In the genomic region with DNA sequence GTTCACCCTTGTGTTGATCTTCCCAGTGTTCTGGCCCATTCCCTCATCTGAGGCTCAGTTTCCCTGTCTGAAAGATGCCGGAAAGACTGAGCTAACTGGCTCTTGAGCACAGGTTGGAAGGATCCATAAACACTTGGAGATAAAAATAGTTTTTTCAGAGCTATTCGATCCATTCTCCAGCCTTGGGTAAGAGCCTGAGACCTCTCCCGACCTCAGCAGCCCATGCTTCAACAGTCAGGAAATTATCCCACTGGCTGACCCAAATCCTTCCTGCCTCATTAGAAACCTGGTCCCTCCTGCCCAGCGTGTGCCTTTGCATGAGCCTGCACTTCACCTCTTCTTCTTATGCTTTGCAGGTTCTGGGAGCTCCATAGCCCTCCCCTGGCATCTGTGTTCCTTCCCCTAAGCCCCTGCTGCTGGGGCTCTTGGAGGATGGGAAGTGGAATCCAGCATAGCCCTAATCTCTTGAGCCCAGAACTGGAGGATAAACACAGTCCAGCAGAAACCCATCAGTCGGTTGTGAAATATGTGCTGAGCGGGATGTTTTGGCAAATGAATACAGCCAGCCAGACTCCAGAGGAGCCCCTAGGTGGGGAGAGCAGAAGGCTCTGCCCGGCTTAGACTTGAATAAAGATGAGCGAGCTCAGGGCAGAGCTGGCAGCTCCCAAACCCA, we compare ENCODE assay signal across 11 mouse cellular contexts. TPM values are rescaled to one million over a fixed set of nuclear protein-coding genes. Genes with fewer than 3 reads are reported as not detected.
DNase-seq lines count a peak whose midpoint lies in the region; ATAC-seq and TF ChIP-seq lines count a peak whose summit lies in the region.
"Had no signal": no experiment of that assay in that cellular context is flagged by ENCODE, and none has a peak within 500 bp of the region (broad histone marks: within the 10 kb centered on the region; RNA-seq: fewer than 3 reads in every experiment).

No protein-coding gene starts in this region.

- H3K27ac ChIP-seq in hindbrain, embryonic 13.5 days = peak overlapping the region; percentile 58
- no peak overlapping the region for H3K27ac ChIP-seq in hindbrain, embryonic 14.5 days
- peak overlapping the region; percentile 63 for H3K27ac ChIP-seq in embryonic facial prominence, embryonic 10.5 days (replicated peaks)
- peak overlapping the region; percentile 62 for H3K27ac ChIP-seq in heart, embryonic 16.5 days (ENCODE audit: low read length)
- peak overlapping the region; percentile 79 for H3K27ac ChIP-seq in lung, postnatal 0 days (ENCODE audit: low read length)
- H3K27ac ChIP-seq: forebrain, embryonic 15.5 days had no signal

- peaks cover 31% of the 10 kb centered on the region for H3K4me1 ChIP-seq in hindbrain, embryonic 13.5 days (replicated peaks)
- H3K4me1 ChIP-seq in hindbrain, embryonic 14.5 days (replicated peaks; ENCODE audit: control insufficient read depth, insufficient read depth, low read length) = 0 out of 2 replicates have a peak, but pooled peaks cover 20% of the 10 kb centered on the region
- peaks cover 70% of the 10 kb centered on the region for H3K4me1 ChIP-seq in embryonic facial prominence, embryonic 10.5 days
- peaks cover 52% of the 10 kb centered on the region for H3K4me1 ChIP-seq in heart, embryonic 16.5 days (ENCODE audit: control insufficient read depth, insufficient read depth, low read length)
- peaks cover 3% of the 10 kb centered on the region; the same call in 1 of the 2 replicates for H3K4me1 ChIP-seq in lung, postnatal 0 days (ENCODE audit: insufficient read depth, low read depth, low read length)

- no peaks in the 10 kb centered on the region for H3K27me3 ChIP-seq in hindbrain, embryonic 13.5 days
- no peaks in the 10 kb centered on the region for H3K27me3 ChIP-seq in hindbrain, embryonic 14.5 days (ENCODE audit: control insufficient read depth, insufficient read depth, low read length)
- no peaks in the 10 kb centered on the region for H3K27me3 ChIP-seq in embryonic facial prominence, embryonic 10.5 days (replicated peaks; ENCODE audit: low read depth, poor library complexity, severe bottlenecking)
- H3K27me3 ChIP-seq in heart, embryonic 16.5 days (ENCODE audit: control insufficient read depth, insufficient read depth, low read length) = no peaks in the 10 kb centered on the region
- H3K27me3 ChIP-seq in lung, postnatal 0 days (replicated peaks; ENCODE audit: insufficient read depth, low read length) = no peaks in the 10 kb centered on the region
- H3K27me3 ChIP-seq: forebrain, embryonic 15.5 days had no signal

- WGBS in hindbrain, embryonic 13.5 days = 59% methylated on average over 8 of the region's 8 CpGs
- WGBS in hindbrain, embryonic 14.5 days = 57% methylated on average over 8 of the region's 8 CpGs
- 61% methylated on average over 8 of the region's 8 CpGs for WGBS in embryonic facial prominence, embryonic 10.5 days
- 51% methylated on average over 8 of the region's 8 CpGs for WGBS in heart, embryonic 16.5 days
- 27% methylated on average over 8 of the region's 8 CpGs for WGBS in lung, postnatal 0 days

- H3K4me3 ChIP-seq in hindbrain, embryonic 13.5 days = no peak overlapping the region
- H3K4me3 ChIP-seq in hindbrain, embryonic 14.5 days (replicated peaks; ENCODE audit: low read length) = no peak overlapping the region
- H3K4me3 ChIP-seq in embryonic facial prominence, embryonic 10.5 days = no peak overlapping the region
- no peak overlapping the region for H3K4me3 ChIP-seq in heart, embryonic 16.5 days (ENCODE audit: low read length)
- no peak overlapping the region for H3K4me3 ChIP-seq in lung, postnatal 0 days (ENCODE audit: low read depth, low read length)
- H3K4me3 ChIP-seq: forebrain, embryonic 15.5 days had no signal

- intact Hi-C loops in left cerebral cortex, postnatal 14 days (cut with DNase I) = no loop called here

- DNase-seq in hindbrain, embryonic 14.5 days (ENCODE audit: low spot score) = no peak
- DNase-seq in embryonic facial prominence, embryonic 10.5 days (ENCODE audit: low spot score) = no peak
- peak; percentile 83 for DNase-seq in lung, postnatal 0 days (ENCODE audit: low spot score)
- DNase-seq in c-Kit-positive CD71-positive TER-119-positive erythroid progenitor cells, embryonic 14.5 days (ENCODE audit: low spot score) = no peak
- no peak for DNase-seq in natural killer cell, adult 2 months (ENCODE audit: low spot score in 2 of 2)
- no peak for DNase-seq in left cerebral cortex, postnatal 14 days (ENCODE audit: low spot score in 2 of 2)
- DNase-seq: layer of hippocampus, adult 9-11 months; right cerebral cortex, postnatal 4 days had no signal

- no peaks in the 10 kb centered on the region for H3K9me3 ChIP-seq in hindbrain, embryonic 13.5 days
- H3K9me3 ChIP-seq in hindbrain, embryonic 14.5 days (ENCODE audit: control insufficient read depth, low read length) = no peaks in the 10 kb centered on the region
- H3K9me3 ChIP-seq in embryonic facial prominence, embryonic 10.5 days = no peaks in the 10 kb centered on the region
- no peaks in the 10 kb centered on the region for H3K9me3 ChIP-seq in heart, embryonic 16.5 days (replicated peaks; ENCODE audit: control insufficient read depth, low read length)
- no peaks in the 10 kb centered on the region for H3K9me3 ChIP-seq in lung, postnatal 0 days (ENCODE audit: low read length)
- H3K9me3 ChIP-seq: forebrain, embryonic 15.5 days had no signal

- no peak for TF ChIP-seq EP300 in lung, postnatal 0 days (IDR thresholded peaks at IDR 0.05)

- H3K9ac ChIP-seq in hindbrain, embryonic 13.5 days = no peak overlapping the region; the same call in 1 of the 2 replicates
- no peak overlapping the region for H3K9ac ChIP-seq in hindbrain, embryonic 14.5 days
- no peak overlapping the region for H3K9ac ChIP-seq in heart, embryonic 16.5 days (ENCODE audit: low read length)
- no peak overlapping the region for H3K9ac ChIP-seq in lung, postnatal 0 days (replicated peaks; ENCODE audit: low read depth)
- H3K9ac ChIP-seq: forebrain, embryonic 15.5 days had no signal

- H3K36me3 ChIP-seq in hindbrain, embryonic 13.5 days = no peaks in the 10 kb centered on the region
- no peaks in the 10 kb centered on the region for H3K36me3 ChIP-seq in hindbrain, embryonic 14.5 days (replicated peaks; ENCODE audit: control insufficient read depth, insufficient read depth)
- no peaks in the 10 kb centered on the region for H3K36me3 ChIP-seq in embryonic facial prominence, embryonic 10.5 days (replicated peaks)
- no peaks in the 10 kb centered on the region for H3K36me3 ChIP-seq in heart, embryonic 16.5 days (ENCODE audit: control insufficient read depth, insufficient read depth)
- no peaks in the 10 kb centered on the region for H3K36me3 ChIP-seq in lung, postnatal 0 days (ENCODE audit: insufficient read depth, low read length)
- H3K36me3 ChIP-seq: forebrain, embryonic 15.5 days had no signal

- H3K4me2 ChIP-seq in hindbrain, embryonic 13.5 days = no peak overlapping the region
- no peak overlapping the region for H3K4me2 ChIP-seq in hindbrain, embryonic 14.5 days (replicated peaks)
- H3K4me2 ChIP-seq in heart, embryonic 16.5 days (ENCODE audit: low read depth, low read length) = no peak overlapping the region
- H3K4me2 ChIP-seq in lung, postnatal 0 days (replicated peaks; ENCODE audit: low read depth, low read length) = no peak overlapping the region
- H3K4me2 ChIP-seq: forebrain, embryonic 15.5 days had no signal

- no peak for ATAC-seq in hindbrain, embryonic 13.5 days (ENCODE audit: low FRiP score)
- no peak for ATAC-seq in hindbrain, embryonic 14.5 days (ENCODE audit: low FRiP score)
- 0 out of 2 replicates have a peak, but pooled peaks have one; percentile 5 for ATAC-seq in heart, embryonic 16.5 days (replicated peaks; ENCODE audit: extremely low read depth, insufficient read depth, low FRiP score)
- ATAC-seq in lung, postnatal 0 days = peak; percentile 54
- ATAC-seq: forebrain, embryonic 15.5 days had no signal

- no peak for TF ChIP-seq CTCF in lung, postnatal 0 days (IDR thresholded peaks at IDR 0.05)

RNA-seq across cellular contexts. Expression of a gene that starts 9.3 kb away (rescaled TPM):
- 8.0 and 8.1 TPM in 2 replicates for polyA plus RNA-seq in hindbrain, embryonic 13.5 days (2015; fragmentation: Nextera tagmentation; extraction: Ambion mirVana)
- 7.9 and 9.6 TPM in 2 replicates for polyA plus RNA-seq in hindbrain, embryonic 14.5 days (2014; fragmentation: Nextera tagmentation; extraction: Ambion mirVana)
- polyA plus RNA-seq in embryonic facial prominence, embryonic 10.5 days (2016; fragmentation: Nextera tagmentation; extraction: Ambion mirVana) = 7.0 and 11.9 TPM in 2 replicates
- polyA plus RNA-seq in heart, embryonic 16.5 days (2015; fragmentation: Nextera tagmentation; extraction: Ambion mirVana) = 47.0 and 48.6 TPM in 2 replicates
- 121 and 122 TPM in 2 replicates for polyA plus RNA-seq in lung, postnatal 0 days (2015; fragmentation: Nextera tagmentation; extraction: Ambion mirVana)
- 1 to 10 TPM; 3.4 to 3.8 TPM for total RNA-seq in left cerebral cortex, postnatal 14 days (2021)

RNA-seq across cellular contexts. Expression of a gene that starts 50.8 kb away (rescaled TPM):
- 105 and 116 TPM in 2 replicates for polyA plus RNA-seq in hindbrain, embryonic 13.5 days (2015; fragmentation: Nextera tagmentation; extraction: Ambion mirVana)
- 103 TPM in 2 replicates for polyA plus RNA-seq in hindbrain, embryonic 14.5 days (2014; fragmentation: Nextera tagmentation; extraction: Ambion mirVana)
- 28.4 and 30.2 TPM in 2 replicates for polyA plus RNA-seq in embryonic facial prominence, embryonic 10.5 days (2016; fragmentation: Nextera tagmentation; extraction: Ambion mirVana)
- polyA plus RNA-seq in heart, embryonic 16.5 days (2015; fragmentation: Nextera tagmentation; extraction: Ambion mirVana) = 28.2 and 28.3 TPM in 2 replicates
- 30.8 and 34.3 TPM in 2 replicates for polyA plus RNA-seq in lung, postnatal 0 days (2015; fragmentation: Nextera tagmentation; extraction: Ambion mirVana)
- total RNA-seq in left cerebral cortex, postnatal 14 days (2021) = 10 to 100 TPM; 71.8 to 76.7 TPM

RNA-seq across cellular contexts. Expression of a gene that starts 54.1 kb away (rescaled TPM):
- polyA plus RNA-seq in hindbrain, embryonic 13.5 days (2015; fragmentation: Nextera tagmentation; extraction: Ambion mirVana) = 4.0 and 4.7 TPM in 2 replicates
- polyA plus RNA-seq in hindbrain, embryonic 14.5 days (2014; fragmentation: Nextera tagmentation; extraction: Ambion mirVana) = 4.3 and 4.4 TPM in 2 replicates
- polyA plus RNA-seq in embryonic facial prominence, embryonic 10.5 days (2016; fragmentation: Nextera tagmentation; extraction: Ambion mirVana) = 17.2 and 17.6 TPM in 2 replicates
- 11.7 and 13.8 TPM in 2 replicates for polyA plus RNA-seq in heart, embryonic 16.5 days (2015; fragmentation: Nextera tagmentation; extraction: Ambion mirVana)
- 6.4 and 6.8 TPM in 2 replicates for polyA plus RNA-seq in lung, postnatal 0 days (2015; fragmentation: Nextera tagmentation; extraction: Ambion mirVana)
- total RNA-seq in left cerebral cortex, postnatal 14 days (2021) = 10 to 100 TPM; 12.2 to 13.6 TPM

Comparison
In these comparisons a context has a peak if more than half of its experiments do, and no peak if none do; other contexts are left out.
1. ATAC-seq: peak in heart, embryonic 16.5 days (single experiment) and lung, postnatal 0 days (single experiment); none in hindbrain, embryonic 13.5 days (single experiment) and hindbrain, embryonic 14.5 days (single experiment).